Mouse (Mus musculus) yolk sac, embryonic 10.5 days (tissue): ENCODE measurements around the gene Gnas.
"Not testable (repeated sequence)": the region's sequence is repeated elsewhere in the genome, so short reads cannot be mapped to it uniquely, and the experiment has no call there.

Source experiments
- DNase-seq: peaks from one replicate; pipeline ENCODE4 v3.0.0-alpha.2; 2017; ENCODE audit warnings: low spot score

Gnas gene

GRCm38 (mm10) chr2:174328358-174328905 lies 44.3 kb downstream of the Gnas start:
- DNase-seq: no peak

- peak; percentile 33 for DNase-seq
These were observed 45.0 kb downstream of the Gnas start for GRCm38 (mm10) chr2:174328926-174329662.

GRCm38 (mm10) chr2:174329663-174330615 lies 45.8 kb downstream of the Gnas start:
- DNase-seq: peak; percentile 93

- DNase-seq: peak; percentile 83
These were observed 46.6 kb downstream of the Gnas start for GRCm38 (mm10) chr2:174330616-174331191.

- no peak for DNase-seq
These were observed 47.3 kb downstream of the Gnas start for GRCm38 (mm10) chr2:174331282-174332030.

- DNase-seq: no peak
These were observed 49.2 kb downstream of the Gnas start for GRCm38 (mm10) chr2:174333239-174333890.

- DNase-seq: no peak
These were observed 50.3 kb downstream of the Gnas start for GRCm38 (mm10) chr2:174334415-174334814.

- DNase-seq: no peak
These were observed 53.2 kb downstream of the Gnas start for GRCm38 (mm10) chr2:174337275-174337674.

GRCm38 (mm10) chr2:174339701-174340100 lies 55.6 kb downstream of the Gnas start:
- no peak for DNase-seq

- DNase-seq: no peak
These were observed 56.2 kb downstream of the Gnas start for GRCm38 (mm10) chr2:174340229-174340892.

- no peak for DNase-seq
These were observed 56.9 kb downstream of the Gnas start for GRCm38 (mm10) chr2:174340893-174341580.

- DNase-seq: no peak
These were observed 58.8 kb downstream of the Gnas start for GRCm38 (mm10) chr2:174342793-174343400.

- DNase-seq: no peak
These were observed 59.4 kb downstream of the Gnas start for GRCm38 (mm10) chr2:174343566-174343965.

- DNase-seq: peak; percentile 50
These were observed 60.0 kb downstream of the Gnas start for GRCm38 (mm10) chr2:174344003-174344655.

GRCm38 (mm10) chr2:174344996-174345395 lies 60.9 kb downstream of the Gnas start:
- no peak for DNase-seq

- no peak for DNase-seq
These were observed 62.5 kb downstream of the Gnas start, which contains the start of gene Gm20721 for GRCm38 (mm10) chr2:174346612-174346998. TSS of gene Gm20721 (minus strand) at chr2:174346712.

- not testable (repeated sequence) for DNase-seq
These were observed 63.0 kb downstream of the Gnas start for GRCm38 (mm10) chr2:174346999-174347668.

GRCm38 (mm10) chr2:174358516-174358915 lies 74.4 kb downstream of the Gnas start:
- no peak for DNase-seq
